10 mouse cellular contexts compared by ENCODE assay signal in genomic region chr9:20745129-20745966, GRCm38 (mm10). TPM values are rescaled to one million over a fixed set of nuclear protein-coding genes. Genes with fewer than 3 reads are reported as not detected.
DNase-seq lines count a peak whose midpoint lies in the region; ATAC-seq and TF ChIP-seq lines count a peak whose summit lies in the region.
"Had no signal": no experiment of that assay in that cellular context is flagged by ENCODE, and none has a peak within 500 bp of the region (broad histone marks: within the 10 kb centered on the region; RNA-seq: fewer than 3 reads in every experiment).

No protein-coding gene starts in this region.

- H3K79me2 ChIP-seq in liver, adult 2 months (ENCODE audit: control insufficient read depth, insufficient read depth, low read length) = no peaks in the 10 kb centered on the region

- peaks cover 11% of the 10 kb centered on the region for H3K4me1 ChIP-seq in liver, adult 2 months (ENCODE audit: control insufficient read depth, insufficient read depth, low read length)
- peaks cover 20% of the 10 kb centered on the region for H3K4me1 ChIP-seq in embryonic facial prominence, embryonic 15.5 days
- no peaks in the 10 kb centered on the region for H3K4me1 ChIP-seq in intestine, postnatal 0 days (replicated peaks; ENCODE audit: control insufficient read depth, insufficient read depth, low read length)
- peaks cover 41% of the 10 kb centered on the region for H3K4me1 ChIP-seq in neural tube, embryonic 13.5 days (replicated peaks)

- no peak overlapping the region for H3K27ac ChIP-seq in liver, adult 2 months (replicated peaks; ENCODE audit: insufficient read depth, low read depth, low read length)
- H3K27ac ChIP-seq in embryonic facial prominence, embryonic 15.5 days (replicated peaks) = no peak overlapping the region
- no peak overlapping the region for H3K27ac ChIP-seq in intestine, postnatal 0 days (ENCODE audit: low read depth, low read length)
- peak overlapping the region; percentile 61; the same call in 1 of the 2 replicates for H3K27ac ChIP-seq in neural tube, embryonic 13.5 days (replicated peaks)

- peak overlapping the region; percentile 52; the same call in 1 of the 2 replicates for H3K9ac ChIP-seq in liver, adult 2 months (ENCODE audit: low read depth, low read length)
- H3K9ac ChIP-seq in embryonic facial prominence, embryonic 15.5 days = peak overlapping the region; percentile 6; the same call in 1 of the 2 replicates
- H3K9ac ChIP-seq in intestine, postnatal 0 days (ENCODE audit: low read depth, low read length) = no peak overlapping the region
- peak overlapping the region; percentile 85 for H3K9ac ChIP-seq in neural tube, embryonic 13.5 days

- H3K27me3 ChIP-seq in liver, adult 2 months (ENCODE audit: control insufficient read depth, insufficient read depth, low read length) = no peaks in the 10 kb centered on the region
- H3K27me3 ChIP-seq in embryonic facial prominence, embryonic 15.5 days = peaks cover 44% of the 10 kb centered on the region
- peaks cover 38% of the 10 kb centered on the region for H3K27me3 ChIP-seq in intestine, postnatal 0 days (replicated peaks; ENCODE audit: control insufficient read depth, insufficient read depth, low read length)
- H3K27me3 ChIP-seq in neural tube, embryonic 13.5 days = peaks cover 39% of the 10 kb centered on the region

- peak; percentile 27 for DNase-seq in liver, adult 2 months (ENCODE audit: extremely low read depth, low read depth, low spot score)
- no peak for DNase-seq in liver
- no peak for DNase-seq in adrenal gland, postnatal 10 days
- no peak for DNase-seq in adrenal gland, postnatal 25 days
- DNase-seq in frontal cortex, adult 2 months (ENCODE audit: extremely low spot score in 1 of 2, low spot score in 1 of 2) = no peak
- DNase-seq: lung, postnatal 10 days had no signal

- WGBS in liver, adult 2 months = 13% methylated on average over 17 of the region's 17 CpGs
- WGBS in embryonic facial prominence, embryonic 15.5 days = 10% methylated on average over 17 of the region's 17 CpGs
- 11% methylated on average over 17 of the region's 17 CpGs for WGBS in intestine, postnatal 0 days
- 10% methylated on average over 17 of the region's 17 CpGs for WGBS in neural tube, embryonic 13.5 days

- no peak overlapping the region for H3K4me3 ChIP-seq in liver, adult 2 months (ENCODE audit: insufficient read depth, low read depth, low read length)
- H3K4me3 ChIP-seq in embryonic facial prominence, embryonic 15.5 days (replicated peaks) = peak overlapping the region; percentile 50
- H3K4me3 ChIP-seq in intestine, postnatal 0 days (ENCODE audit: low read depth, low read length) = peak overlapping the region; percentile 36
- peak overlapping the region; percentile 67 for H3K4me3 ChIP-seq in neural tube, embryonic 13.5 days
- H3K4me3 ChIP-seq: erythroblast, embryonic 14.5 days had no signal

- TF ChIP-seq CTCF in liver, adult 2 months (IDR thresholded peaks at IDR 0.05; ENCODE audit: low read depth, low read length) = no peak
- TF ChIP-seq CTCF in intestine, postnatal 0 days (IDR thresholded peaks at IDR 0.05; ENCODE audit: low read depth) = no peak

- no peaks in the 10 kb centered on the region for H3K36me3 ChIP-seq in liver, adult 2 months (ENCODE audit: control insufficient read depth, insufficient read depth, low read length)
- no peaks in the 10 kb centered on the region for H3K36me3 ChIP-seq in embryonic facial prominence, embryonic 15.5 days
- no peaks in the 10 kb centered on the region for H3K36me3 ChIP-seq in intestine, postnatal 0 days (ENCODE audit: control insufficient read depth, insufficient read depth)
- no peaks in the 10 kb centered on the region for H3K36me3 ChIP-seq in neural tube, embryonic 13.5 days

- no peak for TF ChIP-seq POLR2A in liver, adult 2 months (IDR thresholded peaks at IDR 0.05; ENCODE audit: extremely low read depth, insufficient read depth, low read length)

- no peak for ATAC-seq in embryonic facial prominence, embryonic 15.5 days (ENCODE audit: insufficient number of reproducible peaks, low FRiP score, low TSS enrichment, low read depth)
- ATAC-seq in intestine, postnatal 0 days = 0 out of 2 replicates have a peak, but pooled peaks have one; percentile 13
- ATAC-seq in neural tube, embryonic 13.5 days (ENCODE audit: low read depth) = peak; percentile 40

- H3K4me2 ChIP-seq in embryonic facial prominence, embryonic 15.5 days (replicated peaks) = peak overlapping the region; percentile 85
- peak overlapping the region; percentile 70 for H3K4me2 ChIP-seq in intestine, postnatal 0 days (replicated peaks; ENCODE audit: low read depth)
- H3K4me2 ChIP-seq in neural tube, embryonic 13.5 days = peak overlapping the region; percentile 76

- H3K9me3 ChIP-seq in embryonic facial prominence, embryonic 15.5 days (replicated peaks) = no peaks in the 10 kb centered on the region
- H3K9me3 ChIP-seq in intestine, postnatal 0 days (ENCODE audit: control insufficient read depth) = no peaks in the 10 kb centered on the region
- H3K9me3 ChIP-seq in neural tube, embryonic 13.5 days = no peaks in the 10 kb centered on the region

RNA-seq across cellular contexts. Expression of gene Olfm2, which starts 0.8 kb away (rescaled TPM):
- total RNA-seq in liver, adult 2 months (2014; rRNA removed) = 0.09 and 0.34 TPM in 2 replicates
- polyA plus RNA-seq in liver, adult 2 months (2012; rRNA removed) = 0.14 and 0.72 TPM in 2 replicates
- polyA plus RNA-seq in embryonic facial prominence, embryonic 15.5 days (2015; fragmentation: Nextera tagmentation; extraction: Ambion mirVana) = 13.4 and 13.8 TPM in 2 replicates
- 3.7 and 4.1 TPM in 2 replicates for polyA plus RNA-seq in intestine, postnatal 0 days (2015; fragmentation: Nextera tagmentation; extraction: Ambion mirVana)
- 127 and 128 TPM in 2 replicates for polyA plus RNA-seq in neural tube, embryonic 13.5 days (2015; fragmentation: Nextera tagmentation; extraction: Ambion mirVana)
- 1 to 10 TPM; 3.3 to 6.4 TPM for total RNA-seq in adrenal gland, postnatal 10 days (2021)
- 0.46 and 0.52 TPM in 2 replicates for total RNA-seq in adrenal gland, postnatal 25 days (2021)
- 126 and 152 TPM in 2 replicates for polyA plus RNA-seq in frontal cortex, adult 2 months (2012; rRNA removed)
- polyA plus RNA-seq: erythroblast, embryonic 14.5 days had no signal
